13 mouse cellular contexts compared by ENCODE assay signal in genomic region chr2:154764828-154765497, GRCm38 (mm10). TPM values are rescaled to one million over a fixed set of nuclear protein-coding genes. Genes with fewer than 3 reads are reported as not detected.
DNase-seq lines count a peak whose midpoint lies in the region; ATAC-seq and TF ChIP-seq lines count a peak whose summit lies in the region.
"Had no signal": no experiment of that assay in that cellular context is flagged by ENCODE, and none has a peak within 500 bp of the region (broad histone marks: within the 10 kb centered on the region; RNA-seq: fewer than 3 reads in every experiment).

No protein-coding gene starts in this region.

- no peak for TF ChIP-seq POLR2A in liver, adult 2 months (IDR thresholded peaks at IDR 0.05; ENCODE audit: extremely low read depth, insufficient read depth, low read length)

- H3K79me2 ChIP-seq in liver, adult 2 months (ENCODE audit: control insufficient read depth, insufficient read depth, low read length): no peaks in the 10 kb centered on the region

- TF ChIP-seq CTCF in lung, postnatal 0 days (IDR thresholded peaks at IDR 0.05): peak; percentile 36; the same call in 1 of the 2 replicates
- peak; percentile 34; the same call in 1 of the 2 replicates for TF ChIP-seq CTCF in liver, adult 2 months (IDR thresholded peaks at IDR 0.05; ENCODE audit: low read depth, low read length)
- peak; percentile 46 for TF ChIP-seq CTCF in stomach, postnatal 0 days (IDR thresholded peaks at IDR 0.05; ENCODE audit: low read depth)

- no peak overlapping the region for H3K4me2 ChIP-seq in lung, postnatal 0 days (replicated peaks; ENCODE audit: low read depth, low read length)
- H3K4me2 ChIP-seq in stomach, postnatal 0 days (replicated peaks; ENCODE audit: low read depth): no peak overlapping the region
- H3K4me2 ChIP-seq: embryonic facial prominence, embryonic 13.5 days; limb, embryonic 15.5 days had no signal

- H3K9me3 ChIP-seq in heart, embryonic 10.5 days: no peaks in the 10 kb centered on the region
- no peaks in the 10 kb centered on the region for H3K9me3 ChIP-seq in lung, postnatal 0 days (ENCODE audit: low read length)
- H3K9me3 ChIP-seq in stomach, postnatal 0 days (ENCODE audit: control insufficient read depth, low read length): no peaks in the 10 kb centered on the region
- H3K9me3 ChIP-seq: limb, embryonic 15.5 days had no signal

- peak; percentile 92 for DNase-seq in heart, embryonic 10.5 days (ENCODE audit: low spot score)
- DNase-seq in heart, postnatal 25 days (ENCODE audit: low spot score): no peak
- DNase-seq in lung, postnatal 0 days (ENCODE audit: low spot score): peak; percentile 19
- no peak for DNase-seq in lung, postnatal 25 days (ENCODE audit: low spot score)
- peak; percentile 14 for DNase-seq in liver, adult 2 months (ENCODE audit: extremely low read depth, low read depth, low spot score)
- DNase-seq in stomach, postnatal 0 days (ENCODE audit: low spot score): no peak
- no peak for DNase-seq in left cerebral cortex, postnatal 4 days
- DNase-seq in urinary bladder, adult 18-20 months (ENCODE audit: low spot score in 2 of 2): no peak
- DNase-seq: layer of hippocampus, adult 9-11 months had no signal

- no peaks in the 10 kb centered on the region for H3K36me3 ChIP-seq in heart, embryonic 10.5 days
- H3K36me3 ChIP-seq in lung, postnatal 0 days (ENCODE audit: insufficient read depth, low read length): no peaks in the 10 kb centered on the region
- H3K36me3 ChIP-seq in liver, adult 2 months (ENCODE audit: control insufficient read depth, insufficient read depth, low read length): no peaks in the 10 kb centered on the region
- no peaks in the 10 kb centered on the region for H3K36me3 ChIP-seq in stomach, postnatal 0 days (ENCODE audit: control insufficient read depth, insufficient read depth, low read length)
- H3K36me3 ChIP-seq: embryonic facial prominence, embryonic 13.5 days; hindbrain, embryonic 10.5 days; limb, embryonic 15.5 days had no signal

- TF ChIP-seq EP300 in lung, postnatal 0 days (IDR thresholded peaks at IDR 0.05): no peak
- no peak for TF ChIP-seq EP300 in stomach, postnatal 0 days (optimal IDR thresholded peaks at IDR 0.05)

- H3K4me1 ChIP-seq in heart, embryonic 10.5 days: peaks cover 25% of the 10 kb centered on the region
- H3K4me1 ChIP-seq in lung, postnatal 0 days (ENCODE audit: insufficient read depth, low read depth, low read length): no peaks in the 10 kb centered on the region
- H3K4me1 ChIP-seq in liver, adult 2 months (ENCODE audit: control insufficient read depth, insufficient read depth, low read length): no peaks in the 10 kb centered on the region
- no peaks in the 10 kb centered on the region; the same call in 1 of the 2 replicates for H3K4me1 ChIP-seq in stomach, postnatal 0 days (replicated peaks; ENCODE audit: control insufficient read depth, insufficient read depth)
- H3K4me1 ChIP-seq: hindbrain, embryonic 10.5 days had no signal

- peak overlapping the region; percentile 64; the same call in 1 of the 2 replicates for H3K27ac ChIP-seq in heart, embryonic 10.5 days
- H3K27ac ChIP-seq in lung, postnatal 0 days (ENCODE audit: low read length): no peak overlapping the region
- no peak overlapping the region for H3K27ac ChIP-seq in liver, adult 2 months (replicated peaks; ENCODE audit: insufficient read depth, low read depth, low read length)
- no peak overlapping the region for H3K27ac ChIP-seq in stomach, postnatal 0 days (replicated peaks)
- H3K27ac ChIP-seq: embryonic facial prominence, embryonic 13.5 days; hindbrain, embryonic 10.5 days; limb, embryonic 15.5 days had no signal

- intact Hi-C loops in heart, postnatal 25 days (cut with DNase I): loop anchor here (5.0 kb wide), 1 partner anchor 177 kb away; no protein-coding TSS in a partner anchor
- intact Hi-C loops in left cerebral cortex, postnatal 4 days (cut with DNase I): no loop called here

- ATAC-seq in lung, postnatal 0 days: peak; percentile 27
- ATAC-seq in stomach, postnatal 0 days (ENCODE audit: low FRiP score, low TSS enrichment): peak; percentile 24; the same call in 1 of the 2 replicates

- no peak overlapping the region for H3K4me3 ChIP-seq in heart, embryonic 10.5 days
- H3K4me3 ChIP-seq in lung, postnatal 0 days (ENCODE audit: low read depth, low read length): no peak overlapping the region
- H3K4me3 ChIP-seq in liver, adult 2 months (ENCODE audit: insufficient read depth, low read depth, low read length): no peak overlapping the region
- no peak overlapping the region for H3K4me3 ChIP-seq in stomach, postnatal 0 days (ENCODE audit: low read depth, low read length)
- H3K4me3 ChIP-seq: embryonic facial prominence, embryonic 13.5 days; hindbrain, embryonic 10.5 days; limb, embryonic 15.5 days had no signal

- no peak overlapping the region for H3K9ac ChIP-seq in lung, postnatal 0 days (replicated peaks; ENCODE audit: low read depth)
- H3K9ac ChIP-seq in liver, adult 2 months (ENCODE audit: low read depth, low read length): no peak overlapping the region
- no peak overlapping the region for H3K9ac ChIP-seq in stomach, postnatal 0 days (ENCODE audit: low read length)
- H3K9ac ChIP-seq: embryonic facial prominence, embryonic 13.5 days; limb, embryonic 15.5 days had no signal

- WGBS in heart, embryonic 10.5 days: 73% methylated on average over 9 of the region's 9 CpGs
- 75% methylated on average over 9 of the region's 9 CpGs for WGBS in lung, postnatal 0 days
- 84% methylated on average over 9 of the region's 9 CpGs for WGBS in liver, adult 2 months
- WGBS in stomach, postnatal 0 days: 78% methylated on average over 9 of the region's 9 CpGs

- H3K27me3 ChIP-seq in heart, embryonic 10.5 days (ENCODE audit: insufficient read depth, poor library complexity, severe bottlenecking): no peaks in the 10 kb centered on the region
- no peaks in the 10 kb centered on the region for H3K27me3 ChIP-seq in lung, postnatal 0 days (replicated peaks; ENCODE audit: insufficient read depth, low read length)
- no peaks in the 10 kb centered on the region for H3K27me3 ChIP-seq in liver, adult 2 months (ENCODE audit: control insufficient read depth, insufficient read depth, low read length)
- no peaks in the 10 kb centered on the region for H3K27me3 ChIP-seq in stomach, postnatal 0 days (ENCODE audit: control insufficient read depth, insufficient read depth, low read length)
- H3K27me3 ChIP-seq: embryonic facial prominence, embryonic 13.5 days; limb, embryonic 15.5 days had no signal

RNA-seq across cellular contexts. Expression of gene Gm14214, which starts 4.9 kb away (rescaled TPM):
- polyA plus RNA-seq in heart, embryonic 10.5 days (2016; fragmentation: Nextera tagmentation; extraction: Ambion mirVana): not detected in 2 replicates
- not detected for total RNA-seq in heart, postnatal 25 days (2021)
- not detected in 2 replicates for polyA plus RNA-seq in lung, postnatal 0 days (2015; fragmentation: Nextera tagmentation; extraction: Ambion mirVana)
- total RNA-seq in liver, adult 2 months (2014; rRNA removed): not detected in 2 replicates
- not detected in 2 replicates for polyA plus RNA-seq in liver, adult 2 months (2012; rRNA removed)
- polyA plus RNA-seq in stomach, postnatal 0 days (2015; fragmentation: Nextera tagmentation; extraction: Ambion mirVana): not detected in 2 replicates
- not detected for total RNA-seq in left cerebral cortex, postnatal 4 days (2021)
- polyA plus RNA-seq: embryonic facial prominence, embryonic 13.5 days; hindbrain, embryonic 10.5 days; limb, embryonic 15.5 days; spleen, adult 2 months had no signal

RNA-seq across cellular contexts. Expression of gene Raly, which starts 25.9 kb away (rescaled TPM):
- polyA plus RNA-seq in heart, embryonic 10.5 days (2016; fragmentation: Nextera tagmentation; extraction: Ambion mirVana): 36.3 and 48.9 TPM in 2 replicates
- total RNA-seq in heart, postnatal 25 days (2021): 100 to 1,000 TPM in 1 of 2 experiments, 10 to 100 TPM in 1; 95.9 to 103 TPM
- 23.7 and 26.3 TPM in 2 replicates for polyA plus RNA-seq in lung, postnatal 0 days (2015; fragmentation: Nextera tagmentation; extraction: Ambion mirVana)
- total RNA-seq in liver, adult 2 months (2014; rRNA removed): 57.6 and 61.0 TPM in 2 replicates
- 79.0 and 82.2 TPM in 2 replicates for polyA plus RNA-seq in liver, adult 2 months (2012; rRNA removed)
- polyA plus RNA-seq in stomach, postnatal 0 days (2015; fragmentation: Nextera tagmentation; extraction: Ambion mirVana): 16.8 and 18.7 TPM in 2 replicates
- 100 to 1,000 TPM; 139 to 160 TPM for total RNA-seq in left cerebral cortex, postnatal 4 days (2021)

RNA-seq across cellular contexts. Expression of gene a, which starts 26.2 kb away (rescaled TPM):
- 0.78 and 2.5 TPM in 2 replicates for polyA plus RNA-seq in heart, embryonic 10.5 days (2016; fragmentation: Nextera tagmentation; extraction: Ambion mirVana)
- total RNA-seq in heart, postnatal 25 days (2021): not detected
- polyA plus RNA-seq in lung, postnatal 0 days (2015; fragmentation: Nextera tagmentation; extraction: Ambion mirVana): not detected in 2 replicates
- total RNA-seq in liver, adult 2 months (2014; rRNA removed): not detected in 2 replicates
- not detected in 2 replicates for polyA plus RNA-seq in liver, adult 2 months (2012; rRNA removed)
- 0.41 and 0.65 TPM in 2 replicates for polyA plus RNA-seq in stomach, postnatal 0 days (2015; fragmentation: Nextera tagmentation; extraction: Ambion mirVana)
- 1 to 10 TPM in 1 of 2 experiments, not detected in 1; 1.1 TPM for total RNA-seq in left cerebral cortex, postnatal 4 days (2021)
- polyA plus RNA-seq: spleen, adult 2 months had no signal

Comparison
In these comparisons a context has a peak if more than half of its experiments do, and no peak if none do; other contexts are left out.
1. DNase-seq: peak in heart, embryonic 10.5 days (single experiment), lung, postnatal 0 days (single experiment) and liver, adult 2 months (single experiment); none in heart, postnatal 25 days (single experiment), lung, postnatal 25 days (single experiment), stomach, postnatal 0 days (single experiment), left cerebral cortex, postnatal 4 days (single experiment) and urinary bladder, adult 18-20 months (0 of 2).
2. Peak in every context shown above with its lines, with median percentiles within 50 percentile points of each other: CTCF ChIP-seq.